Mouse (Mus musculus): ENCODE results near the gene Il25. TPM values are rescaled to one million over a fixed set of nuclear protein-coding genes. Genes with fewer than 3 reads are reported as not detected.

Gene Il25
- 0.21 and 0.50 TPM in 2 replicates for polyA plus RNA-seq (2012; rRNA removed)

- DNase-seq (ENCODE audit: low read depth, low spot score): no peak
- 44% methylated on average over 6 of the region's 6 CpGs for WGBS
These were observed at the start of gene Il25 for GRCm38 (mm10) chr14:54932645-54933150. TSS of gene Il25 (plus strand) at chr14:54932695.

GRCm38 (mm10) chr14:54883154-54884021, 49.1 kb upstream of the Il25 start, which contains the start of the genes Bcl2l2 and Gm20521:
TSS of gene Bcl2l2 (plus strand) at chr14:54883377.
TSS of gene Gm20521 (plus strand) at chr14:54883441.
- WGBS: under 1% methylated on average over 27 of the region's 27 CpGs
- peak; percentile 67 for DNase-seq (ENCODE audit: low read depth, low spot score)

GRCm38 (mm10) chr14:54884022-54884712, 48.3 kb upstream of the Il25 start:
- 16% methylated on average over 21 of the region's 21 CpGs for WGBS
- DNase-seq (ENCODE audit: low read depth, low spot score): no peak

GRCm38 (mm10) chr14:54885309-54885708, 47.2 kb upstream of the Il25 start:
- no peak for DNase-seq (ENCODE audit: low read depth, low spot score)
- WGBS: 85% methylated on average over 11 of the region's 11 CpGs

GRCm38 (mm10) chr14:54892200-54892599, 40.3 kb upstream of the Il25 start, which contains the start of gene Pabpn1:
TSS of gene Pabpn1 (plus strand) at chr14:54892500.
- WGBS: 93% methylated on average over 3 of the region's 3 CpGs
- no peak for DNase-seq (ENCODE audit: low read depth, low spot score)

- under 1% methylated on average over 38 of the region's 38 CpGs for WGBS
- DNase-seq (ENCODE audit: low read depth, low spot score): peak; percentile 99
These were observed 38.8 kb upstream of the Il25 start for GRCm38 (mm10) chr14:54893651-54894181.

GRCm38 (mm10) chr14:54894296-54895151, 38.0 kb upstream of the Il25 start:
- under 1% methylated on average over 54 of the region's 54 CpGs for WGBS
- no peak for DNase-seq (ENCODE audit: low read depth, low spot score)

- 42% methylated on average over 2 of the region's 2 CpGs for WGBS
- DNase-seq (ENCODE audit: low read depth, low spot score): no peak
These were observed 35.0 kb upstream of the Il25 start for GRCm38 (mm10) chr14:54897445-54897844.

- no peak for DNase-seq (ENCODE audit: low read depth, low spot score)
- WGBS: under 1% methylated on average over 3 of the region's 3 CpGs
These were observed 32.1 kb upstream of the Il25 start for GRCm38 (mm10) chr14:54900383-54900782.

- 75% methylated on average over 4 of the region's 4 CpGs for WGBS
- DNase-seq (ENCODE audit: low read depth, low spot score): no peak
These were observed 28.9 kb upstream of the Il25 start for GRCm38 (mm10) chr14:54903641-54904040.

GRCm38 (mm10) chr14:54908682-54909081, 23.8 kb upstream of the Il25 start:
- DNase-seq (ENCODE audit: low read depth, low spot score): no peak
- whole genome bisulfite sequencing: 80% methylated on average over 7 of the region's 7 CpGs

GRCm38 (mm10) chr14:54912109-54912850, 20.2 kb upstream of the Il25 start:
- no peak for DNase-seq (ENCODE audit: low read depth, low spot score)
- 4% methylated on average over 67 of the region's 69 CpGs for WGBS

GRCm38 (mm10) chr14:54912886-54913285, 19.6 kb upstream of the Il25 start, which contains the start of gene Slc22a17:
TSS of gene Slc22a17 (minus strand) at chr14:54913132.
- no peak for DNase-seq (ENCODE audit: low read depth, low spot score)
- under 1% methylated on average over 28 of the region's 28 CpGs for WGBS

- 23% methylated on average over 10 of the region's 10 CpGs for WGBS
These were observed 19.2 kb upstream of the Il25 start for GRCm38 (mm10) chr14:54913343-54913742.

GRCm38 (mm10) chr14:54920076-54920685, 12.3 kb upstream of the Il25 start:
- DNase-seq (ENCODE audit: low read depth, low spot score): no peak
- 77% methylated on average over 16 of the region's 16 CpGs for WGBS

More at GRCm38 (mm10) chr14:54913343-54913742, 19.2 kb upstream of the Il25 start:
- no peak for DNase-seq (ENCODE audit: low read depth, low spot score)

GRCm38 (mm10) chr14:54924641-54925348, 7.7 kb upstream of the Il25 start:
- no peak for DNase-seq (ENCODE audit: low read depth, low spot score)
- 36% methylated on average over 7 of the region's 7 CpGs for whole genome bisulfite sequencing

Data from large intestine, adult 2 months (tissue).